7 mouse cellular contexts compared by ENCODE assay signal in genomic region chr7:19086042-19086441, GRCm38 (mm10). TPM values are rescaled to one million over a fixed set of nuclear protein-coding genes. Genes with fewer than 3 reads are reported as not detected.
A peak's percentile ranks its signal among the peaks of the same experiment; 100 is the strongest.
DNase-seq lines count a peak whose midpoint lies in the region; ATAC-seq and TF ChIP-seq lines count a peak whose summit lies in the region.

No protein-coding gene starts in this region.

- no peak for TF ChIP-seq EP300 in MEL (IDR thresholded peaks at IDR 0.05; ENCODE audit: low read depth in 1 of 2, low read length in 2 of 2)

- peak overlapping the region; percentile 37 for H3K4me2 ChIP-seq in limb, embryonic 12.5 days

- peak; percentile 87 for ATAC-seq in erythroblast, adult 5-6 weeks (replicated peaks; ENCODE audit: low FRiP score, poor library complexity, severe bottlenecking)
- ATAC-seq in limb, embryonic 12.5 days (ENCODE audit: insufficient number of reproducible peaks, insufficient read depth, low FRiP score, low TSS enrichment, low read depth): no peak

- no peak overlapping the region for H3K27ac ChIP-seq in MEL (ENCODE audit: control insufficient read depth, low read depth, low read length)
- 0 out of 2 replicates have a peak overlapping the region, but pooled peaks have one; percentile 56 for H3K27ac ChIP-seq in limb, embryonic 12.5 days

- peak; percentile 87 to 89 for DNase-seq in B cell, adult 2 months
- peak; percentile 89 for DNase-seq in MEL (ENCODE audit: low read depth, low spot score)
- DNase-seq in naive thymus-derived CD4-positive, alpha-beta T cell, adult 2 months (ENCODE audit: low read depth): peak; percentile 54
- no peak for DNase-seq in right cerebral cortex, postnatal 10 days (ENCODE audit: low spot score in 2 of 2)
- no peak for DNase-seq in layer of hippocampus, adult 11-12 months (ENCODE audit: low spot score)

- TF ChIP-seq POLR2A in MEL (IDR thresholded peaks at IDR 0.05; ENCODE audit: control insufficient read depth in 1 of 2, insufficient read depth in 1 of 2, low read depth in 1 of 2, low read length in 2 of 2, poor library complexity in 1 of 2): no peak

- H3K9ac ChIP-seq in MEL (ENCODE audit: control insufficient read depth, low read depth, low read length, poor library complexity, severe bottlenecking): no peak overlapping the region
- no peak overlapping the region for H3K9ac ChIP-seq in limb, embryonic 12.5 days (replicated peaks)

- H3K4me1 ChIP-seq in MEL (ENCODE audit: control insufficient read depth in 1 of 2, insufficient read depth in 2 of 2, low read length in 2 of 2): peaks cover 5 to 14% of the 10 kb centered on the region in 2 experiments
- H3K4me1 ChIP-seq in limb, embryonic 12.5 days (replicated peaks): peaks cover 44% of the 10 kb centered on the region

- H3K79me2 ChIP-seq in MEL (ENCODE audit: control insufficient read depth, insufficient read depth, low read length, poor library complexity): no peaks in the 10 kb centered on the region

- H3K9me3 ChIP-seq in MEL (replicated peaks; ENCODE audit: insufficient read depth, low read length): no peaks in the 10 kb centered on the region
- no peaks in the 10 kb centered on the region for H3K9me3 ChIP-seq in limb, embryonic 12.5 days

- no peak for TF ChIP-seq RAD21 in MEL (IDR thresholded peaks at IDR 0.05; ENCODE audit: low read depth, low read length)

- TF ChIP-seq CTCF in MEL (IDR thresholded peaks at IDR 0.05 in 2 of 3, conservative IDR thresholded peaks at IDR 0.05 in 1 of 3; ENCODE audit: control insufficient read depth in 1 of 3, insufficient read depth in 1 of 3, low read depth in 2 of 3, low read length in 3 of 3, poor library complexity in 1 of 3, severe bottlenecking in 1 of 3): no peak

- no peaks in the 10 kb centered on the region for H3K27me3 ChIP-seq in MEL (ENCODE audit: control insufficient read depth in 1 of 2, insufficient read depth in 2 of 2, low read length in 2 of 2)
- H3K27me3 ChIP-seq in limb, embryonic 12.5 days: peaks cover 7% of the 10 kb centered on the region

- peaks cover 0 to 8% of the 10 kb centered on the region in 2 experiments; a peak in 2 of 4 replicates for H3K36me3 ChIP-seq in MEL (ENCODE audit: control insufficient read depth in 1 of 2, insufficient read depth in 2 of 2, low read length in 2 of 2)
- peaks cover 80% of the 10 kb centered on the region for H3K36me3 ChIP-seq in limb, embryonic 12.5 days

- H3K4me3 ChIP-seq in MEL (ENCODE audit: control insufficient read depth in 1 of 2, insufficient read depth in 1 of 2, low read depth in 2 of 2, low read length in 2 of 2): no peak overlapping the region
- peak overlapping the region; percentile 9; the same call in 1 of the 2 replicates for H3K4me3 ChIP-seq in limb, embryonic 12.5 days (replicated peaks)

- 7% methylated on average over 14 of the region's 14 CpGs for WGBS in limb, embryonic 12.5 days

TF ChIP-seq in MEL, 35 proteins besides CTCF, POLR2A, EP300 and RAD21:
- TF ChIP-seq USF1 (IDR thresholded peaks at IDR 0.05; ENCODE audit: low read depth, low read length): peak; percentile 82
- no peak for TF ChIP-seq TBP (IDR thresholded peaks at IDR 0.05; ENCODE audit: low read depth, low read length)
- TF ChIP-seq MYB (IDR thresholded peaks at IDR 0.05; ENCODE audit: low read depth, low read length): no peak
- TF ChIP-seq MEF2A (IDR thresholded peaks at IDR 0.05; ENCODE audit: extremely low read depth, insufficient replicate concordance, low read depth, low read length, poor library complexity, severe bottlenecking): no peak
- peak; percentile 48; the same call in 1 of the 2 replicates for TF ChIP-seq MXI1 (IDR thresholded peaks at IDR 0.05; ENCODE audit: low read depth, low read length)
- 0 out of 2 replicates have a peak, but pooled peaks have one; percentile 8 for TF ChIP-seq ETS1 (IDR thresholded peaks at IDR 0.05; ENCODE audit: low read depth, low read length)
- TF ChIP-seq ZNF384 (IDR thresholded peaks at IDR 0.05; ENCODE audit: low read depth, low read length): no peak
- peak; percentile 95 for TF ChIP-seq BHLHE40 (IDR thresholded peaks at IDR 0.05; ENCODE audit: borderline replicate concordance, low read depth, low read length)
- 0 out of 2 replicates have a peak, but pooled peaks have one; percentile 5 for TF ChIP-seq GATA1 (IDR thresholded peaks at IDR 0.05; ENCODE audit: low read depth, low read length)

RNA-seq across cellular contexts. Expression of gene Dmpk, which starts 2.4 kb away (rescaled TPM):
- total RNA-seq in MEL (2012; rRNA removed): 4.1 and 5.4 TPM in 2 replicates
- 10 to 100 TPM in 1 of 2 experiments, not detected in 1; 29.3 TPM for polyA plus RNA-seq in MEL (2012; ENCODE audit: insufficient read depth in 1 of 2, insufficient read length in 2 of 2, low read depth in 1 of 2, low replicate concordance in 2 of 2, missing spikeins in 1 of 2)
- 3.8 TPM in 1 of 2 replicates, not detected in the other for total RNA-seq in erythroblast, adult 5-6 weeks (2015; ENCODE audit: low replicate concordance)
- 4.3 and 6.0 TPM in 2 replicates for total RNA-seq in erythroblast, adult 5-6 weeks (2017; ENCODE audit: low replicate concordance)
- polyA plus RNA-seq in limb, embryonic 12.5 days (2016; fragmentation: Nextera tagmentation; extraction: Ambion mirVana): 17.7 and 18.9 TPM in 2 replicates

RNA-seq across cellular contexts. Expression of gene Six5, which starts 8.4 kb away (rescaled TPM):
- total RNA-seq in MEL (2012; rRNA removed): 2.7 and 3.0 TPM in 2 replicates
- polyA plus RNA-seq in MEL (2012; ENCODE audit: insufficient read depth in 1 of 2, insufficient read length in 2 of 2, low read depth in 1 of 2, low replicate concordance in 2 of 2, missing spikeins in 1 of 2): 1 to 10 TPM in 1 of 2 experiments, not detected in 1; 7.7 TPM
- 0.42 TPM in 1 of 2 replicates, not detected in the other for total RNA-seq in erythroblast, adult 5-6 weeks (2015; ENCODE audit: low replicate concordance)
- not detected in 2 replicates for total RNA-seq in erythroblast, adult 5-6 weeks (2017; ENCODE audit: low replicate concordance)
- 11.2 and 12.5 TPM in 2 replicates for polyA plus RNA-seq in limb, embryonic 12.5 days (2016; fragmentation: Nextera tagmentation; extraction: Ambion mirVana)

RNA-seq across cellular contexts. Expression of gene Dmwd, which starts 10.0 kb away (rescaled TPM):
- total RNA-seq in MEL (2012; rRNA removed): 18.3 and 19.4 TPM in 2 replicates
- 10 to 100 TPM; 51.5 to 70.3 TPM for polyA plus RNA-seq in MEL (2012; ENCODE audit: insufficient read depth in 1 of 2, insufficient read length in 2 of 2, low read depth in 1 of 2, low replicate concordance in 2 of 2, missing spikeins in 1 of 2)
- total RNA-seq in erythroblast, adult 5-6 weeks (2015; ENCODE audit: low replicate concordance): 1.9 and 3.1 TPM in 2 replicates
- total RNA-seq in erythroblast, adult 5-6 weeks (2017; ENCODE audit: low replicate concordance): 1.0 and 2.6 TPM in 2 replicates
- polyA plus RNA-seq in limb, embryonic 12.5 days (2016; fragmentation: Nextera tagmentation; extraction: Ambion mirVana): 17.9 and 21.6 TPM in 2 replicates

RNA-seq across cellular contexts. Expression of gene Rsph6a, which starts 31.6 kb away (rescaled TPM):
- 0.16 and 0.23 TPM in 2 replicates for total RNA-seq in MEL (2012; rRNA removed)
- under 1 TPM in 1 of 2 experiments, not detected in 1; 0.04 TPM for polyA plus RNA-seq in MEL (2012; ENCODE audit: insufficient read depth in 1 of 2, insufficient read length in 2 of 2, low read depth in 1 of 2, low replicate concordance in 2 of 2, missing spikeins in 1 of 2)
- not detected in 2 replicates for total RNA-seq in erythroblast, adult 5-6 weeks (2015; ENCODE audit: low replicate concordance)
- total RNA-seq in erythroblast, adult 5-6 weeks (2017; ENCODE audit: low replicate concordance): not detected in 2 replicates
- polyA plus RNA-seq in limb, embryonic 12.5 days (2016; fragmentation: Nextera tagmentation; extraction: Ambion mirVana): not detected in 2 replicates

RNA-seq across cellular contexts. Expression of gene Gm4969, which starts 32.1 kb away (rescaled TPM):
- not detected in 2 replicates for total RNA-seq in MEL (2012; rRNA removed)
- not detected for polyA plus RNA-seq in MEL (2012; ENCODE audit: insufficient read depth in 1 of 2, insufficient read length in 2 of 2, low read depth in 1 of 2, low replicate concordance in 2 of 2, missing spikeins in 1 of 2)
- total RNA-seq in erythroblast, adult 5-6 weeks (2015; ENCODE audit: low replicate concordance): not detected in 2 replicates
- total RNA-seq in erythroblast, adult 5-6 weeks (2017; ENCODE audit: low replicate concordance): 0.28 TPM in 1 of 2 replicates, not detected in the other
- 3.3 and 3.5 TPM in 2 replicates for polyA plus RNA-seq in limb, embryonic 12.5 days (2016; fragmentation: Nextera tagmentation; extraction: Ambion mirVana)

Comparison
In these comparisons a context has a peak if more than half of its experiments do, and no peak if none do; other contexts are left out.
1. DNase-seq: peak in B cell, adult 2 months (2 of 2), MEL (single experiment) and naive thymus-derived CD4-positive, alpha-beta T cell, adult 2 months (single experiment); none in right cerebral cortex, postnatal 10 days (0 of 2) and layer of hippocampus, adult 11-12 months (single experiment).